Mouse (Mus musculus): ENCODE data around the gene Nr2c1.

The Nr2c1 gene

DNA sequence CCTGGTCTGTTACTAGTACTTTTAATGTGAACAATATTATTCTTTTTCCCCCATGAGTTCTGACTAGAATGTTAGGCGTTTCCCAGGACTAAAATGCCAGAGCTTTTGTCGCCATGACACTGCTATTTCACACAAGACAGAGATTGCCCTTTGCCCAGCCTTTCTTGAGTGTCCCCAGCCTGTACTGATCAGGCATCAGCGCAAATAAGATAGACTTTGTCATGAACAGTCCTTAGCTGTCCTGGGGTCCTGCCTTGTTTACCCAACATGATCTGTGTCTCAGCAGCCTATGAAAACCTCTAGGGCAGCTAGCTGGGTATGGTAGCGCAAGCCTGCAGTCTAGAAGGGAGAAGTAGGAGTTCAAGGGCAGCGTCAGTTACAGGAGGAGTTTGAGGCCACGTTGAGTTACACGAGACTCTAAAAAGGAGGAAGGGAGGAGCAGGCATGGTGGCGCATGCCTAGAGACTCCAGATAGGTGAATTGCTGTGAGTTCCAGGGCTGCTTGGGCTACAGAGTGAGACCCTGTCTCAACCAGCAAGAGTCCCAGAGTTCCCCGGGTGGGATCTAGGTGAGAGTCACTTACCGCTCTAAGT, 8.8 kb upstream of the Nr2c1 start:
- DNase-seq (ENCODE audit: low spot score in 2 of 2) = no peak

GRCm38 (mm10) chr10:94140227-94140931, 7.4 kb upstream of the Nr2c1 start:
- no peak for DNase-seq (ENCODE audit: low spot score in 2 of 2)

DNA sequence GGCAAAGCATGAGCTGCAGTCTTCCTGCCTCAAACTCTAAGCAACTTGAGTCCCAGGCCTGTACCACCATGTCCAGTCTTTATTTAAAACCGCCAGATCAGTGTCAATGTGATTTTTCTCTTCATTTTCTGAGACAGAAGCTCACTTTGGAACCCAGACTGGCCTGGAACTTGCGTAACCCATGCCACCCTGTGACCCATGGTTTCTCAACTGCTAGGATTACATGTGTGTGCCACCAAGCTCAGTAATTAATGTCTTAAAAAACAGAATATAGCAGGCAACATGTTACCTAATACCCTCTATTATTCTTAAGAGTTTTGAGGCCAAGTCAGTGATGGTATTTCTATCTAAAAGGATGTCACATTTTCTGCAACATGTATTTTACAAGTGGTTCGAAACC, 5.4 kb upstream of the Nr2c1 start:
- DNase-seq (ENCODE audit: low spot score in 2 of 2) = no peak

DNA sequence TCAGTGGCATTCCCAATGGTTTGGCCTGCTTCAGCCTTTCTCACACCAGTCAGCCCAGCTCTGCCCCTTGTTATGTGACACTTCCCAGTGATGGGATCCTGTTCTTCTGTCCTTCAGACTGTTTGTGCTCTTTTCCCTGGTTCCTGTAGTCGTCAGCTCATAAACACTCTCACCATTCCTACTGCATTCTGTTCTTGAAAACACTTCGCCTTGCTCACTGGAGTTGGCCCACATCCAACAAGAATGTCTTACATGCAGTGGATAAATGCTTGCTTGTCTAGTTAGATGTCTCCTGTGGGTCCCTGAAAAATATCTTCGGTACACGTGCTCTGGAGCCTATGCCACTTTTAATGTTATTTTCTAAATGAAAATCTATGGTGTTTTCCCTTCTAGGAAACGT, 3.2 kb upstream of the Nr2c1 start:
- DNase-seq (ENCODE audit: low spot score in 2 of 2) = no peak

DNA sequence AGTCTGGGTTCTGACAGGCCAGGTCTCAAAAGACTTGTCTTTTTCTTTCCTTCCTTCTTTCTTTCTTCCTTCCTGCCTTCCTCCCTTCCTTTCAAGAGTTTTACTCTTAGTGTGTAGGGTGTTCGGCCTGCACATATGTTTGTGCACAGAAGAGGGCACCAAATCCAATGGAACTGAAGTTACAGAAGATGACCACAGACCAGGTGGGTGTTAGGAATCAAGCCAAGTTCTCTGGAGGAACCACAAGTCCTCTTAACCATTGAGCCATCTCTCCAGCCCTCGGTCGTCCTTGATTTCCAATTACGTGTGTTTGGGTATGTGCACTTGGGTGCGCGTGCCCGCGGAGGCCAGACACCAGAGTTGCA, 450 bp upstream of the Nr2c1 start:
- DNase-seq (ENCODE audit: low spot score in 2 of 2) = no peak

- DNase-seq (ENCODE audit: low spot score in 2 of 2) = no peak
These were observed 3.7 kb downstream of the Nr2c1 start for GRCm38 (mm10) chr10:94151488-94151887.

GRCm38 (mm10) chr10:94153841-94154240, 6.0 kb downstream of the Nr2c1 start:
- no peak for DNase-seq (ENCODE audit: low spot score in 2 of 2)

DNA sequence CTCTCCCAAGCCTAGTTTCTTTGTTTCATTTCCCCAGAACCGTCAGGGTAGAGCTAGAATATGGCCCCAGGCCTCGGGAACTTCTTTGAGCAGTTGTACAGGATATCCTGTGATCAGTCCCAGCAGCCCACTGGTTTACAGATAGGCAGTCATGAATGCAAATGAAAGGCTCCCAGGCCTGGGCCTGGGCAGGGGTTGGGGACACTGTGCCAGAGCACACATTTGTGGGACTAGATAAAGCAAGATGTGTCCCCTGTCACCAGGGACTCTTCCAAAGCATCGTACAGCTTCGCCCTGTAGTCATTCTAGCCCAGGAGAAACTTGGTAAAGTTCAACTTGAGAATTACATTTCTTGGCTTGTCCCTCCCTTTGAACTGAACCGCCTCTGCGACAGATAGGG, 11.1 kb downstream of the Nr2c1 start:
- DNase-seq (ENCODE audit: low spot score in 2 of 2) = no peak

DNA sequence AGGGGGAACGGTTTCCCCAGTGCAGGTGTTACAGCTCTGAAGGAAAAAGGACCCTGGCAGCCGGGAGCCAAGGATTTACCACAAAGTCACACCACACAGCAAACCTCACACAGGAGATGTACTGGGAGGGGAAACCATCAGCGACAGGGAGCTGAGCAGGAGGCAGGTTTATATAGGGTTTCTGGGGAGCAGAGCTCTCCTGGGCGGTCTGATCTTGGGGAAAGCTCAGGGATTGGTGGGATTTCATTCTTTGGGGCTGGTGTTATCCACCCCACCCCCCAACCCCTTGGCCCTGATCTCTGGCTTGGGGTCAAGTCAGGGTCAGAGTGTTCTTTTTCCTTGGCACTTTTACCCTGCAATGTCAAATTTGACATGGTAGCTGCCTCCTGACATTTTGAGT, 11.6 kb downstream of the Nr2c1 start:
- no peak for DNase-seq (ENCODE audit: low spot score in 2 of 2)

GRCm38 (mm10) chr10:94161051-94161765, 13.4 kb downstream of the Nr2c1 start:
- no peak for DNase-seq (ENCODE audit: low spot score in 2 of 2)

DNA sequence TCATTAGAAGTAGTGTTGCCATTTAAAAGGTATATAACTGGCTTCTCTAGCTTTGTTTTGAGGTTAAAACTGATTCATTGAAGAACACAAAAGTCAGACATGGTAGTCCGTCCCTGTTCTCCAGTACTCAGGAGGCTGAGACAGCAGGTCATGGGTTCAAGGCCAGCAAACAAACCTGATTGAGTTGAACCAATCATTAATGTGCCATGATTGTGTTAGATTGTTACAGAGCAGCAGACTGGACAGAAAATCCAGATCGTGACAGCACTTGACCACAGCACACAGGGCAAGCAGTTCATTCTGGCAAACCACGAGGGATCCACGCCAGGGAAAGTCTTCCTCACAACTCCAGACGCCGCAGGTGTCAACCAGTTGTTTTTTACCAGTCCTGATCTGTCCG, 14.2 kb downstream of the Nr2c1 start:
- no peak for DNase-seq (ENCODE audit: low spot score in 2 of 2)

DNA sequence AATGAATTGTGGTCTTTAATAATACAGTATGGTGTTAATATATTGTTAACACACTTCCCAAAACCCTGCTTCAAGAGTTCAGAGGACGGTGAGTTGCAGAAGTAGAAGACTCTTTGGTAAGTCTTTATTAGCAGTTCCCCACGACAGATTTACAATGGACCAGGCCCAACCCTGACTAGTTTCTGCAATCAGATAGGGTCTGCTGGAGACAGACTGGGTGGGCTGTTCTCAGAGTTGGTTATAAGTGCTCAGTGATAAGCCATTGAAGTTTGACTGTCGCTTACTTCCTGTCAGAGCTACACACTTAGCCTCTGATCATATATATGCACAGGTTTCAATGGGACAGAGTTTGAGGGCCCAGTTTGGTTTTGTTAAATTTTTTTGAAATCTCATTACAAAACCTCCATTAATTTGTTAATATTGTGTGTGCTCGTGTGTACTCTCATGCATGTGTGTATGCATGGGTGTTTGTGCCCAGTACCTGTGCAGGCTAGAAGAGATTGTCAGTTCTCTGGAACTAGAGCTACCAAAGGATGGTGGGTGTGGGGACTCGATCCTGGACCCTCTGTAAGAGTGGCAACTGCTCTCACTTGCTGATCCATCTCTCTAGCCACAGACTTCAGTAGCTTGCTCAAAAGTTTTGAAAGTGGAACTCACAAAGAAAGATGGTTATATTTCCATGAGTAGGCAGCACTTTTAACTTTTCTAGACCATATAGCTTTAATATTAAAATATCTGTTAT, 16.5 kb downstream of the Nr2c1 start:
- no peak for DNase-seq (ENCODE audit: low spot score in 2 of 2)

GRCm38 (mm10) chr10:94165426-94165825, 17.6 kb downstream of the Nr2c1 start:
- no peak for DNase-seq (ENCODE audit: low spot score in 2 of 2)

GRCm38 (mm10) chr10:94167051-94167750, 19.4 kb downstream of the Nr2c1 start:
- no peak for DNase-seq (ENCODE audit: low spot score in 2 of 2)

GRCm38 (mm10) chr10:94171440-94172130, 23.8 kb downstream of the Nr2c1 start:
- DNase-seq (ENCODE audit: low spot score in 2 of 2) = no peak

- DNase-seq (ENCODE audit: low spot score in 2 of 2) = no peak
These were observed 24.3 kb downstream of the Nr2c1 start for GRCm38 (mm10) chr10:94172137-94172536.

- DNase-seq (ENCODE audit: low spot score in 2 of 2) = no peak
These were observed 24.9 kb downstream of the Nr2c1 start for GRCm38 (mm10) chr10:94172706-94173105.

DNA sequence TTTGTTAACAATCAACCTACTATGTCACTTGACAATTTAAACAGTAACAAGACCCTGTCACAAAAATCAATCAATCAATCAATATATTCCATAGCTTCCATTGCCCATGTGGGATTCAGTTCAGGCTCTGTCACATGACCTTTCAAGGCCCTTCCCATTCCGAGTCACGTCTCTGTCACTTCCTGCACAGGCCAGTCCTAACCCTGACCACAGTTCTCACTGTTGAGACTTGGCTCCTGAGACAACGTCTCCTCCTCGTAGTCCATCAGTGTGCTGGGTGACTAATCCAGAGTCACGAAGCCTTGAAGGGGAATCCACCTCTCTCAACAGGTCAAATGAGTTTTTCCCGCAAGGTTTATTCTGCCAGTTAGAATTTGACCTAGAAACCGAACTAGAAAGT, 26.8 kb downstream of the Nr2c1 start:
- DNase-seq (ENCODE audit: low spot score in 2 of 2) = no peak

GRCm38 (mm10) chr10:94183199-94183598, 35.4 kb downstream of the Nr2c1 start:
- no peak for DNase-seq (ENCODE audit: low spot score in 2 of 2)

- DNase-seq (ENCODE audit: low spot score in 2 of 2) = peak; percentile 86 to 95
These were observed 50.9 kb downstream of the Nr2c1 start, which contains the start of gene Ndufa12 for GRCm38 (mm10) chr10:94198482-94199405. Gene Ndufa12, plus strand, starts transcription at chr10:94198720.
